Mouse (Mus musculus): ENCODE data around the gene Slc39a13. TPM values are rescaled to one million over a fixed set of nuclear protein-coding genes. Genes with fewer than 3 reads are reported as not detected.

Gene Slc39a13
- total RNA-seq, 2 experiments from 2014 or later: 24.7 to 29.6 TPM

- DNase-seq (ENCODE audit: low spot score in 2 of 2): no peak
Measured at GRCm38 (mm10) chr2:91090827-91091226, 20.6 kb upstream of the Slc39a13 start.

GRCm38 (mm10) chr2:91090208-91090607 is 20.0 kb upstream of the Slc39a13 start:
- DNase-seq (ENCODE audit: low spot score in 2 of 2): no peak

- no peak for DNase-seq (ENCODE audit: low spot score in 2 of 2)
Measured at GRCm38 (mm10) chr2:91088987-91089386, 18.8 kb upstream of the Slc39a13 start.

- DNase-seq (ENCODE audit: low spot score in 2 of 2): no peak
Measured at GRCm38 (mm10) chr2:91087453-91087852, 17.2 kb upstream of the Slc39a13 start.

GRCm38 (mm10) chr2:91086392-91087237 is 16.4 kb upstream of the Slc39a13 start:
- no peak for DNase-seq (ENCODE audit: low spot score in 2 of 2)

GRCm38 (mm10) chr2:91085494-91086391 is 15.5 kb upstream of the Slc39a13 start:
- DNase-seq (ENCODE audit: low spot score in 2 of 2): no peak

GRCm38 (mm10) chr2:91084179-91084820 is 14.1 kb upstream of the Slc39a13 start:
- no peak for DNase-seq (ENCODE audit: low spot score in 2 of 2)

- DNase-seq (ENCODE audit: low spot score in 2 of 2): no peak
Measured at GRCm38 (mm10) chr2:91083366-91083940, 13.2 kb upstream of the Slc39a13 start.

GRCm38 (mm10) chr2:91082844-91083243 is 12.6 kb upstream of the Slc39a13 start:
- no peak for DNase-seq (ENCODE audit: low spot score in 2 of 2)

- no peak for DNase-seq (ENCODE audit: low spot score in 2 of 2)
Measured at GRCm38 (mm10) chr2:91081775-91082695, 11.8 kb upstream of the Slc39a13 start, which contains the start of gene Spi1. TSS of gene Spi1 (plus strand) at chr2:91082390.

- no peak for DNase-seq (ENCODE audit: low spot score in 2 of 2)
Measured at GRCm38 (mm10) chr2:91080784-91081513, 10.7 kb upstream of the Slc39a13 start.

GRCm38 (mm10) chr2:91079026-91079384 is 8.8 kb upstream of the Slc39a13 start:
- no peak for DNase-seq (ENCODE audit: low spot score in 2 of 2)

- DNase-seq (ENCODE audit: low spot score in 2 of 2): no peak
Measured at GRCm38 (mm10) chr2:91078314-91079025, 8.3 kb upstream of the Slc39a13 start.

- no peak for DNase-seq (ENCODE audit: low spot score in 2 of 2)
Measured at GRCm38 (mm10) chr2:91077957-91078313, 7.7 kb upstream of the Slc39a13 start.

- DNase-seq (ENCODE audit: low spot score in 2 of 2): no peak
Measured at GRCm38 (mm10) chr2:91072092-91072491, 1.9 kb upstream of the Slc39a13 start.

GRCm38 (mm10) chr2:91071059-91071458 is 842 bp upstream of the Slc39a13 start:
- DNase-seq (ENCODE audit: low spot score in 2 of 2): no peak

- no peak for DNase-seq (ENCODE audit: low spot score in 2 of 2)
Measured at GRCm38 (mm10) chr2:91069306-91070000, 764 bp downstream of the Slc39a13 start.

- no peak for DNase-seq (ENCODE audit: low spot score in 2 of 2)
Measured at GRCm38 (mm10) chr2:91068872-91069165, 1.4 kb downstream of the Slc39a13 start.

Data from layer of hippocampus, postnatal 14 days (tissue).